Mouse (Mus musculus): ENCODE results near the gene Gm29776. TPM values are rescaled to one million over a fixed set of nuclear protein-coding genes. Genes with fewer than 3 reads are reported as not detected.

The Gm29776 gene
- total RNA-seq, 2 experiments from 2014 or later = not detected

DNA sequence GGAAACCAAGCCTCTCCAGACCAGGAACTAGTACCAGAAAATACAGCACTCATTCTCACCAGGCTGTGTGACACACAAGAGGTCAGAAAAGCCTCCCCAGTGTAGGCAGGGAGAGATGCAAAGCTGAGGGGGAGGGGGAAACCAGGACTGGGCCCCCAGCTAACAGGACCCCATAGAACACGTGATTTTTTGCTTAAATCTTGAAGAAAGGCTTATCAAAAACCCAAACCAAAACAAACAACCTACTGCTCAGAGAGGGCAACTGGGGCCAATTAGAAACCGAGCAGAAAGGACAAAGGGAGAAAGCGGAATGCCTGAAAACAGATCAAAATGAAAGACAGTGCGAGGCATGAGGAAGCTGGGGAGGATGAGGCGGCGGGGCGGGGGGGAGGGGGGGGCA lies 45.8 kb downstream of the Gm29776 start:
- DNase-seq (ENCODE audit: low spot score in 2 of 2) = no peak

DNA sequence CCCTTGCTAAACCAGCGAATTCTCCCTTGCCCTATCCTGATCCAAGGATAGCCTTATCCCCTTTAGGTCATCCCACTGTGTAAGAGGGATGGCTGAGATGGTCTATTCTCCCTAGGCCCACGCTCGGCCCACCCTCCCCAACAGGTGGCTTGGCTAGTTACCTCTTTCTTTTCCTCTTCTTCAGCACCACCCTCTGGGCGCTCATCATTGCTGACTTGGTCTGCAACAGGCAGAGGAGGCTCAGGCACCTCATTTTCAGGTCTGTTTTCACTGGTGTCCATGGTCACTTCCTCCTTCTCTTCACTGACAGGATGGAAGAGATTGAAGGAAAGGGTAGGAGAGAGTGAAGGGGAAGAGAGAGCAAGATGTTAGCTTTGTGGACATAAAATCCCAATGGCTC lies 47.1 kb downstream of the Gm29776 start:
- DNase-seq (ENCODE audit: low spot score in 2 of 2) = no peak

DNA sequence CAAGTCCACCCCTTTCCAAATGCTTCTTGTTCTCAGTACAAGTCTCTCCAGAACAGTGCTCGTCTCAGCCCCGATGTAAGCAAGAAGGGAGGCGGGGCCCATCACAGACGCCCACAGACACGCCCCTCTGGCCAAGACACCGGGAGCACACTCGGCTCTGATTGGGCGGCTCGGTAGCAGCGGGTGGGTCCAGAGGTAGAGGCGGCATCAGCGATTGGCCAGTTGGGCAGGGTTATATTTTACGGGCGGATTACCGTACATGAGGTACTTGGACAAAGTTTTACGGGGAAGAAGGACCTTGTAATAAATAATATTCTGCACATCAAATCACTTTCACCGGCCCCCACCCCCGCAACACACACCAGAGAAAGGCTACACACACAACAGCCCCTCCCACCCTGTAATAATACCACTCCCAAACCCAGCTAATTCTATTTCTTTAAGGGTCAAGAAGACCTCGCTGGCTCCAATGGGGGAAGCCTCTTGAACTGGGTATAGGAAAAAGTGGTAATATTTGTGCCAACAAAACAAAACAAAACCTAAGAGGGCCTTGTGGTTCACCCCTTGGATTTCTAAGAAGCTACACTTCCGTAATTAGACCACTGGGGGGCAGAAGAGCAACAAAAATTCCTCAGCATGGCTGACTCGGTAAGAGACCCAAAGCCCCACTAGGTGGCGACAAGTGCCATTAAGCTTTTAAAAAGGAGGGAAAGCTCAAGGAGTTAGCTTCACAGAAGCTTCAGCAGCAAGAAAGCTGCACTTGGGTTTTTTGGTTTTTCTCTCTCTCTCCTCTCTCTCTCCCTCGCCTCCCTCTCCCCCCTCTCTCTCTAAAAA lies 47.8 kb downstream of the Gm29776 start:
- peak; percentile 81 to 88 for DNase-seq (ENCODE audit: low spot score in 2 of 2)

DNA sequence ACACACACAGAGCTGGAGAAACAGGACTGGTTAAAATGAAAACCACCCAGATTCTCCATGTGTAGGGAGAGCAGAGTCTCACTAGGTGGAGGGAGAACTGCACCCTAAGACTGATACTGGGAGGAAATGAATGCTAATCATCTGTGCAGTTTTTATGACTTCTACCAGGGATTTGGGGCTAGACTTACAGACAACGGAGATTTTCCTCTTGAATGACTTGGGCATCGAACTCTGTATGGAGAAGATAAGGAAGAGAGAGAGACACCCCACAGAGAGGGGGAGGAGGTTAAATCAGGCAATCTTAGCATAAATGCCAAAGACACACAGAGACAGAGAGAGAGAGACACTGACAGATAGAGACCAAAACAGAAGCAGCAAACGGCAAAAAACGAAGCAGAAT lies 50.7 kb downstream of the Gm29776 start:
- no peak for DNase-seq (ENCODE audit: low spot score in 2 of 2)

DNA sequence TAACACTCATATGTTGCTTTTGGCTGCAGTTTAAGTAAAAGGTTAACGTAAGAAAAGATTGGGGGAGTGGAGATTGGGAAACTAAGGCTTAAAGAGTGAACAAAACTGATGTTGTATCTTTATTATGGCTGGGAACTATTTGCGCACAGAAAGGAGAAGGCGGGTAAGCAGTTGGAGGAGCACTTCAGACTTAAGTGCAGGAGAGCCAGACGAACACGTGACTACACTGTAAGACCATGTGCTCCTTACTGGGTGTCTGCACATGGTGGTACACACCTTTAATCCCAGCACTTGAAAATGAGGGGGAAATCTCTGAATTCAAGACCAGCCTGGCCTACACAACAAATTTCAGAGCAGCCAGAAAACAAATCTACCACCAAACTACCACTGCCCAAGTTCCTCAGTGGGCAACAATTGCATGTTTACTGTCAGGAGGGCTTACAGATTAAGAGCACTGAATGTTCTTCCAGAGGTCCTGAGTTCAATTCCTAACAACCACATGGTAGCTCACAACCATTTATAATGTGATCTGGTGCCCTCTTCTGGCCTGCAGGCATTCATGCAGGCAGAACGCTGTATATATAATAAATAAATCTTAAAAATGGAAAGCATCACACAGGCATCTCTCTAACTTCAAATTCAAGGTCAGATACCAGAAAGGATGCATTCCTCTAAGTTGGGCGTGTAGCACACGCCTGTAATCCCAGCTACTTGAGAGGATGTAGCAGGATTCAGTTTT lies 51.6 kb downstream of the Gm29776 start:
- no peak for DNase-seq (ENCODE audit: low spot score in 2 of 2)

DNA sequence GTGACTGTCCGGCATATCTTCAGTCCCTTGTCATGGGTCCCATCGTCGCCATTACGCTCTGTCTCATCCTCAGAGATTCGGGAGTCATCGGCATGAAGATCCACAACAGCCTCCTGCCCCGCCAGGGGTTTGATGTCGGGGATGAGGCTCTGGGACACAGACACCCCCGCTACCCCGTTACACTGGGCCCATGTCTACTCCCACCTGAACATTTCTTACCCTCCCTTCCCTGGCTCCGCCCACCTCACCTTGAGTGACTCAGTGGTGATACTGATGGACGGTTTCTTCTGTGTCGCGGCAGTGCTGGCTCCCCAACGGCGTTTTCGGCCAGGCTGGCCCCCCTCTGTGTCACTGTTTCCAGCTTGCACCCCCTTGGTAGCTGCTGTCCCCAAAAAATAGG lies 52.2 kb downstream of the Gm29776 start:
- no peak for DNase-seq (ENCODE audit: low spot score in 2 of 2)

DNA sequence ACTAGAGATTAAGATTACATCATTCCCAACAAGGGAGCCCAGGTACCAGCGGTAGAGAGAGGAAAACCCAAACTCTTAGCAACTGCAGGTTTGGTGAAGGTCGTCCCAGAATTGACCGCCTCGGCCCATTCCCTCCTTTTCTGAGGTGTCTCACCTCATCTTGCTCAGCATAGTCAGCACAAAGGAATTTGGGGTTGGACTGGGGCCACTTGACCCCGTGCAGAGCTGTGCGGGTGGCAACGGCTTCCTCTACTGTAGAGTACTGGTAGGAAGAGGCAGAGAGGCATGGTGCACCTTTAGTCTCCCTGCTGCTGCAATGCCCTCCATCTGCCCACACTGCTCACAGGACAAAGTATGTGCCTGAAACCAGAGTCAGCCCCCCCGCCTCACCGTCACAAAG lies 54.3 kb downstream of the Gm29776 start:
- no peak for DNase-seq (ENCODE audit: low spot score in 2 of 2)

DNA sequence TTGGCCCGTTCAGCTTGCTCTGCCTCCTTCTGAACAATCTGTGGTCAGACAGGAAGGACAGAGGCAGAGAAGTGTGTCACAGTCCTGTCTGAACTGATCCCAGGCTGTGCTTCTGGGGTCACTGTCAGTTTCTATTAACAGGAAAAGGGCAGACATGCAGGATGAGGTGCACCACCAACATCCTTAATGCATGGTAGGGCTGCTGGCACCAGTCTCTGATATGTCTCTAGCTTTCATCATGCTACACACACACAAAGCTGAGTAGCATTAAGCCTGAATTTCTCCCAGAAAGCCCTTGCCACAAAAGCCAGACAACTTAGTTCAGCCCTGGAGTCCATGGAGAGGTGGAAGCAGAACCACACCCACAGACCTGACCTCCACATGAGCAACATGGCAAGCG lies 55.6 kb downstream of the Gm29776 start:
- no peak for DNase-seq (ENCODE audit: low spot score in 2 of 2)

Small RNAs within 50 kb of the gene (microRNA-seq; reads per million reads assigned to microRNA genes)
- 0.42 to 0.50 reads per million in 2 experiments for gene Mir6948

Other genes starting within 250 kb of the Gm29776 start
- 10 to 100 TPM; 21.1 to 22.2 TPM for gene Lrp10, start 234.7 kb downstream of the Gm29776 start, total RNA-seq (2021)
- gene Rem2, start 222.7 kb downstream of the Gm29776 start, total RNA-seq (2021) = 1 to 10 TPM; 4.2 to 7.5 TPM
- gene Prmt5, start 181.3 kb downstream of the Gm29776 start, total RNA-seq (2021) = 10 to 100 TPM; 48.8 to 49.7 TPM
- 1 to 10 TPM; 1.5 to 2.0 TPM for gene Haus4, start 144.2 kb downstream of the Gm29776 start, total RNA-seq (2021)
- 1 to 10 TPM; 1.7 to 1.9 TPM for gene Ajuba, start 121.3 kb downstream of the Gm29776 start, total RNA-seq (2021)
- gene 4931414P19Rik, start 92.8 kb downstream of the Gm29776 start, total RNA-seq (2021) = 1 to 10 TPM; 8.3 to 9.3 TPM
- 100 to 1,000 TPM; 176 to 178 TPM for gene Psmb5, start 80.8 kb downstream of the Gm29776 start, total RNA-seq (2021)
- under 1 TPM in 1 of 2 experiments, not detected in 1; 0.16 TPM for gene Psmb11, start 77.4 kb downstream of the Gm29776 start, total RNA-seq (2021)
- gene Gm17606, start 57.9 kb downstream of the Gm29776 start, total RNA-seq (2021) = not detected
- 1 to 10 TPM; 8.4 to 9.2 TPM for gene Cdh24, start 57.5 kb downstream of the Gm29776 start, total RNA-seq (2021)
- gene 1700123O20Rik, start 12.6 kb downstream of the Gm29776 start, total RNA-seq (2021) = 10 to 100 TPM; 22.9 to 25.8 TPM
- gene Acin1, start 11.9 kb downstream of the Gm29776 start, total RNA-seq (2021) = 100 to 1,000 TPM; 193 to 195 TPM
- gene Cebpe, start 13.3 kb upstream of the Gm29776 start, total RNA-seq (2021) = not detected
- gene Slc7a8, start 83.1 kb upstream of the Gm29776 start, total RNA-seq (2021) = 10 to 100 TPM; 48.7 to 52.5 TPM
- not detected for gene Rnf212b, start 115.3 kb upstream of the Gm29776 start, total RNA-seq (2021)
- 10 to 100 TPM; 20.6 to 21.9 TPM for gene Homez, start 172.1 kb upstream of the Gm29776 start, total RNA-seq (2021)
- 10 to 100 TPM; 18.5 to 19.8 TPM for gene Ppp1r3e, start 178.7 kb upstream of the Gm29776 start, total RNA-seq (2021)
- 100 to 1,000 TPM; 140 to 142 TPM for gene Bcl2l2, start 184.5 kb upstream of the Gm29776 start, total RNA-seq (2021)
- gene Gm20521, start 184.6 kb upstream of the Gm29776 start, total RNA-seq (2021) = not detected
- 100 to 1,000 TPM; 229 to 230 TPM for gene Pabpn1, start 193.7 kb upstream of the Gm29776 start, total RNA-seq (2021)
- gene Slc22a17, start 214.3 kb upstream of the Gm29776 start, total RNA-seq (2021) = 100 to 1,000 TPM; 571 to 605 TPM
- 1 to 10 TPM; 8.4 to 8.6 TPM for gene Efs, start 227.3 kb upstream of the Gm29776 start, total RNA-seq (2021)
- gene Il25, start 233.9 kb upstream of the Gm29776 start, total RNA-seq (2021) = under 1 TPM in 1 of 2 experiments, not detected in 1; 0.33 TPM
- 10 to 100 TPM; 45.2 to 52.0 TPM for gene Cmtm5, start 237.4 kb upstream of the Gm29776 start, total RNA-seq (2021)

All from left cerebral cortex, adult 18-20 months (tissue).